Mouse (Mus musculus) heart, embryonic 16.5 days (tissue): ENCODE data around the gene Ly6g6f. TPM values are rescaled to one million over a fixed set of nuclear protein-coding genes. Genes with fewer than 3 reads are reported as not detected.

ENCODE experiments used
- ATAC-seq: fragments of 200-750 bp; cut with Nextera tagmentation; replicated peaks from 2 replicates; pipeline ENCODE4 v1.8.0; 2017; ENCODE audit warnings: moderate number of reproducible peaks; ENCODE audit not compliant: insufficient read depth, low FRiP score; ENCODE audit errors: extremely low read depth
- H3K27ac ChIP-seq: fragments of 300-500 bp; sonication (generic); 2 replicates; pipeline ENCODE4 v1.5.1; 2014; ENCODE audit warnings: mild to moderate bottlenecking, low read length, control low read depth, moderate library complexity
- H3K27me3 ChIP-seq: fragments of 300-500 bp; sonication (generic); 2 replicates; pipeline ENCODE4 v1.6.1; 2014; ENCODE audit warnings: low read length, mixed read lengths; ENCODE audit not compliant: control insufficient read depth, insufficient read depth
- H3K36me3 ChIP-seq: fragments of 300-500 bp; sonication (generic); 2 replicates; pipeline ENCODE4 v1.6.1; 2014; ENCODE audit not compliant: control insufficient read depth, insufficient read depth
- H3K4me1 ChIP-seq: fragments of 300-500 bp; sonication (generic); 2 replicates; pipeline ENCODE4 v1.6.1; 2014; ENCODE audit warnings: low read length, mixed read lengths; ENCODE audit not compliant: control insufficient read depth, insufficient read depth
- H3K4me2 ChIP-seq: fragments of 300-500 bp; sonication (generic); 2 replicates; pipeline ENCODE4 v1.6.1; 2014; ENCODE audit warnings: low read depth, mild to moderate bottlenecking, control low read depth, low read length
- H3K4me3 ChIP-seq: fragments of 300-500 bp; sonication (generic); 2 replicates; pipeline ENCODE4 v1.5.1; 2014; ENCODE audit warnings: mild to moderate bottlenecking, control low read depth, low read length
- H3K9ac ChIP-seq: fragments of 300-500 bp; sonication (generic); 2 replicates; pipeline ENCODE4 v1.6.1; 2014; ENCODE audit warnings: low read length, control low read depth
- H3K9me3 ChIP-seq: fragments of 300-500 bp; sonication (generic); replicated peaks from 2 replicates; pipeline ENCODE4 v1.6.1; 2016; ENCODE audit warnings: low read length; ENCODE audit not compliant: control insufficient read depth
- WGBS: fragments of 180-500 bp; shearing (Covaris S2); extraction: QIAGEN DNeasy Blood & Tissue Kit; methylation state at CpG from one replicate; pipeline ENCODE4 v1.1.7; 2014; 5-methylcytosine and 5-hydroxymethylcytosine counted together
- polyA plus RNA-seq: library from polyadenylated mRNA; unstranded; fragments of >200 nt; fragmentation: Nextera tagmentation; extraction: Ambion mirVana; gene quantifications from 2 replicates; pipeline ENCODE4 v1.2.1, GENCODE M21; 2015

The Ly6g6f gene
- polyA plus RNA-seq, 1 experiment from 2014 or later = 0.29 TPM

DNA sequence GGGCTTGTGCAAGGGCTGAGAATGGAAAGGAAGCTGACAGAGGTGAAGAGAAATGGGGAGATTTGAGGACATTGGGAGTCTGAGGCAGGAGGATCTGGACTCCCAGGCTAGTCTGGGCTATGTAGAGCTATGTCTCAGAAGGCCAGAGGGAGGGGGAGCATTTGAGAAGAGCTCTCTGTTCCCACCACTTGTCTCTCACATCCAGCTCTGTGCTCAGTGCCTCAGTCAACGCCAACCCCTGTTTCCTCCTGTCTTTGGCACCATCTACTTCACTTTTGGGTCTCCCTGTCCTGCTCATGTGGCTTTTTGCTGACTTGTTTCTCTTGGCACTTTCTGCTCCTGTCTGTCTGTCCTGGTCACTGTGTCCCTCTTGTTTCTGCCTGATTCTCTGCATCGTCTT lies 8.1 kb downstream of the Ly6g6f start:
- WGBS = 40% methylated on average over 2 of the region's 2 CpGs

DNA sequence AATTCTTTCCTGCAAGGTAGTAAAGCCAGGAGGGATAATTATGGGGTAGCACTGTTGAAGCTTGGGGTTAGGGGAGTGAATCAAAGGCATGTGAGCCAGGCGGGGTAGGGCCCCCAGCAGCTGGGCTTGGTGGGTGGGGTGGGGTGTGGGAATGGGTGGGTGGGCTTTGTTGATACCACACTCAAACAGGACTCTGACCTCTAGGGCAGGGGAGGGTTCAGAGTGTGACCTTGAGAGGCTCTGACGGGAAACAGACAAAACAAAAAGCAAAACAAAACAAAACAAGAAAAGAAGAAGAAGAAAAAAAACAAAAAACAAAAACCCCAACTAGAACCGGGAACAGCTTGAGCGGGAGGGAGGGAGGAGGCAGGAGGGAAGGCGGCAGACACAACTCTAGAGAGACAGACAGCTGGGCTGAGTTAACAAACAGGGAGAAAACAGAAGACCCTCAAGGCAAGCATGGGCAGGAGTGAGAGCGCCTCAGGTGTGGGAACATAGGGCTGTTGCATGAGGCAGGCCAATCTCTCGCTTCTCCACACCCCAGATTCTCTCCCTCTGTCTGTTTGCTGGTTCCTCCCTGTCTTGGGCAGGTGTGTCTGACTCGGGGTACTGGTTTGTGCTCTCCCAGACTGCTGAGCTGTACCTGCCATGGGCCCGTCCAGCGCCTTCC lies 8.8 kb downstream of the Ly6g6f start, which contains the start of gene Ly6g6e:
Ly6g6e (plus strand) TSS at position 396 of the 670 bp plus-strand sequence.
- H3K9ac ChIP-seq = peak within 1 kb of the TSS; percentile 60
- 0 out of 2 replicates have a peak within 1 kb of the TSS, but pooled peaks have one; percentile 2 for H3K27ac ChIP-seq
- peak within 1 kb of the TSS; percentile 36 for H3K4me3 ChIP-seq
- H3K36me3 ChIP-seq = no peaks in the 10 kb centered on the region
- H3K4me2 ChIP-seq = peak within 1 kb of the TSS; percentile 60
- no peaks in the 10 kb centered on the region for H3K9me3 ChIP-seq
- no peaks in the 10 kb centered on the region for H3K27me3 ChIP-seq
- peaks cover 21% of the 10 kb centered on the region for H3K4me1 ChIP-seq
- 44% methylated on average over 10 of the region's 10 CpGs for WGBS
- no peak for ATAC-seq

More for the DNA sequence above, 8.1 kb downstream of the Ly6g6f start:
- 0 out of 2 replicates have a peak overlapping the region, but pooled peaks have one; percentile 2 for H3K27ac ChIP-seq
- peak overlapping the region; percentile 60 for H3K4me2 ChIP-seq
- no peaks in the 10 kb centered on the region for H3K9me3 ChIP-seq
- no peak for ATAC-seq
- H3K9ac ChIP-seq = peak overlapping the region; percentile 60
- no peaks in the 10 kb centered on the region for H3K36me3 ChIP-seq
- no peaks in the 10 kb centered on the region for H3K27me3 ChIP-seq
- peak overlapping the region; percentile 36 for H3K4me3 ChIP-seq
- peaks cover 21% of the 10 kb centered on the region for H3K4me1 ChIP-seq

DNA sequence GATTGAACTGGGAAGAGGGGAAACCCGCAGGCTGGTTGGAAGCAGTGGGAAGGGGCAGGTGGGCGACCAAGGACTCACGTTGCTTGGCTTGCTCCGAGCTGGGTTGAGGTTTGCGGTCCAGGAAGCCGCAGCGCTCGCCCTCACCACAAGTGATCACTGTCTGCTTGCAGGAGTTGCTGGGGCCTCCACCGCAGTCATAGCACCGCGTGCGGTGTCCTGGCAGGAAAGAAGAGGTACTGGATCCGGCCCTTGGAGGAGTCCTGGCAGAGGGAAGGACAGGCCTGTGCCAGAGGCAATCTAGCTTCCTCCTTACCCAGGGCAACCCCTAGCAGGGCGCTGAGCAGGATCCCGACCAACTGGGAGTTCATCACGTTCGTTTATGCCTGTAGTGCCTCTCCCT lies 11.3 kb downstream of the Ly6g6f start:
- no peak for ATAC-seq

DNA sequence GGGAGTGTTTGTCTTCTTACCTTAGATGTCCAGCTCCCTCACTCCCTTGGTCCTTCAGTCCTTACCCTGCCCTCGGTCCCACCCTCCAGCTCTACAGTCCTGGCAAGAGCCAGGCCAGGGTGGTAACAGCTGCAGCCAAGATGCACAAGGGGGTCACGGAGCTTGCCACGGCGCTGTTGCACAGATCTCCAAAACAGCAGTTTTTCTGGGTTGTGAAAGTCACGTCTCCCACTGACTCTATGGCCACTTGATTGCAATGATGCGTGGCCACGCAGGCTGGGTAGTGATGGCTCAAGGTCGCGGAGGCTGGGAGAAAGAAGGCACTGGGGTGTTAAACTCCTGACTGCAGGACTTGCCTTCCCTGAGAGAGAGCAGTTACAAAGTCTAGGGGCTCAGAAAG lies 14.0 kb downstream of the Ly6g6f start:
- no peaks in the 10 kb centered on the region for H3K36me3 ChIP-seq
- WGBS = 75% methylated on average over 9 of the region's 9 CpGs
- ATAC-seq = no peak
- peaks cover 5% of the 10 kb centered on the region; the same call in 1 of the 2 replicates for H3K4me1 ChIP-seq
- no peak overlapping the region for H3K4me3 ChIP-seq
- no peak overlapping the region for H3K4me2 ChIP-seq
- H3K9ac ChIP-seq = no peak overlapping the region
- H3K27me3 ChIP-seq = peaks cover 9% of the 10 kb centered on the region
- no peak overlapping the region for H3K27ac ChIP-seq
- H3K9me3 ChIP-seq = no peaks in the 10 kb centered on the region

More for the DNA sequence above, 11.3 kb downstream of the Ly6g6f start:
- 48% methylated on average over 17 of the region's 17 CpGs for whole genome bisulfite sequencing
- H3K4me3 ChIP-seq = no peak overlapping the region
- H3K27ac ChIP-seq = no peak overlapping the region
- H3K4me1 ChIP-seq = peaks cover 14% of the 10 kb centered on the region
- H3K27me3 ChIP-seq = no peaks in the 10 kb centered on the region
- no peaks in the 10 kb centered on the region for H3K36me3 ChIP-seq
- no peak overlapping the region for H3K4me2 ChIP-seq
- H3K9me3 ChIP-seq = no peaks in the 10 kb centered on the region
- no peak overlapping the region for H3K9ac ChIP-seq

DNA sequence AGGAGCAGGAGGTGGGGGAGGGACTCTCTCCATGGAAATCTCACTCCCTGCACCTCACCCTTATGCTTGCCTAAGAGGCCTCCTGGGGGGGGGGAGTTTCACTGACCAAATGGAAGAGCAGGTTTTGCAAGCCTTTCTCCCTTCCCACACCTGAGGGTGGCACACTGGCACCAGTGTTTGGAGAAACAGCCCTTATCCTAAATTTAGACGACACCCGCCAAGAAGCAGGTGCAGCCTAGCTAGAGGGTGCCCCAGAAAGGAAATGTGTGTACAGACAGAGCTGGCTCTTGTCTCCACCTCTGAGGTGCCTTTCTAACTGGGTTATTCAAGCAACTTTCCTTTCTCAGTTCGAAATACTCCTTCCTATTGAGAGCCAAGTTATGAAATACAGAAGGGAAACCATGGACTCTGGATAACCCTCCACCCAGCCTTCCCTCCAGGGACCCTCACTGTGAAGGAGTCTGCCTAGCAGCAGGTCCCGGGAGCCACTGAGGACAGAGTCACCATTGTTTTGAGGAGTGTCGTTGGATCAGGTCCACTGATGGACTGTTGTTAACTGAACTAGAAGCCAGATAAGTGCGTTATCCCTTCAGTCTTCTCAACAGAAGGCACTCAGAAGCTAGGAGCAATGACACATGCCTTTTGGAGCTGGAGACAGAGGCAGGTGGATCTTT lies 14.7 kb downstream of the Ly6g6f start:
- WGBS = 36% methylated on average over 6 of the region's 6 CpGs
- Histone ChIP-seq H3K4me2 (no peak overlapping the region), H3K36me3 (no peaks in the 10 kb centered on the region), H3K27ac (no peak overlapping the region), H3K9ac (no peak overlapping the region), H3K4me3 (no peak overlapping the region), H3K9me3 (no peaks in the 10 kb centered on the region), H3K4me1 (peaks cover 5% of the 10 kb centered on the region), H3K27me3 (peaks cover 16% of the 10 kb centered on the region)
- ATAC-seq = no peak

DNA sequence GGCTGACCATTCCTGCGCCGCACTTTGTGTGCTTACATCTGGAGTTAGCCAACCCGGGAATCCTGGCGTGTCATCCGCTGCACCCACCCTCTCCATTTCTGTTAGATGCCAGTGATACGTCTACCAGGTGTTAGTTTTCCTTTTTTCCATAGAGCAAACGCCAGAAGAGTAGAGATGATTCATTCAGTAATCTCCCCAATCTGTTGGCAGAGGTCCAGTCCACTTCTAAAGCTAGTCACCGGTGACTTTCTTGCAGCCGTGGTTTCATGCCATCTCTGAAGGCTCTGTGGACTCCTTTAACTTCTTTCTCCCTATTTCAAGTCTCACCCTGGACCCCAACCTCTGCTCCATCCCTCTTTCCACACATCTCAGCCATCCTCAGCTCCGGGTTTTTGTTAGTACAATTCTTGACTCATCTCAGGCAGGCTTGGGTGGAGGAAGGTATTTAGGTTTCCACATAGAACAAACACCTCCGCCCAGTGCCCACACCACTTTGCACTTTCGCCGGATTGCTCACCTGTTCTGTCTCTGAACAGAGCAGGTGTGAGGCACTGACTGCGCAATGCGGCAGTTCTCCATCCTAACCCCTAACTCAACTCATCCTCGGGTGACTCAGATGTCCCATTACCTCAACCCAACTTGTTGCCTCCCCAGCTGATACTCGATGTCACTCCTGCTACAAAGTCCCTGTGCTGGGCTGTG lies 17.0 kb downstream of the Ly6g6f start:
- Histone ChIP-seq H3K9me3 (no peaks in the 10 kb centered on the region), H3K4me2 (no peak overlapping the region), H3K4me1 (peaks cover 13% of the 10 kb centered on the region), H3K27ac (no peak overlapping the region), H3K27me3 (peaks cover 28% of the 10 kb centered on the region), H3K36me3 (no peaks in the 10 kb centered on the region), H3K9ac (no peak overlapping the region), H3K4me3 (no peak overlapping the region)
- ATAC-seq = no peak
- 66% methylated on average over 17 of the region's 17 CpGs for WGBS

DNA sequence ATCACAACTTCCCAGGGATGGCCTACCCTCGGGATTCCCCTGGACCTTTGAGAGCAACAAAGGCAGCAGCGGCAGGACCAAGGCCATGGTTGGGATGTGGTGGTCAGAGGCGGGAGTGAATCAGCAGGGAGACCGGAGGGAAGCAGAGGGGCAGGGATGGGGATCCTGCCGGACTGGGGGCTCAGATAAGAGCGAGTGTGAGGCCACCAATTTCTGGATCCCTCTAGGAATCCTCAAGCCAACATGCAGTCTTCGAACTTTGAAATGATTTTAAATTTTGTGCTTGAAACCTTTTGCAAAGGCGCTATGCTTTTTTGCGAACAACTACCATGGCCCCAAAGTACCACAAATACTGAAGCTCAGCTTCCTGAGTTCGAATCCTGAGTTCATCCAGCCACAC lies 19.3 kb downstream of the Ly6g6f start, which contains the start of gene Mpig6b:
Mpig6b (minus strand) TSS at position 101 of the 400 bp plus-strand sequence.
- Histone ChIP-seq H3K27me3 (peaks cover 28% of the 10 kb centered on the region), H3K4me2 (peak within 1 kb of the TSS; percentile 74), H3K9ac (peak within 1 kb of the TSS; percentile 50; the same call in 1 of the 2 replicates), H3K9me3 (no peaks in the 10 kb centered on the region), H3K36me3 (peaks cover 5% of the 10 kb centered on the region; the same call in 1 of the 2 replicates), H3K4me3 (peak within 1 kb of the TSS; percentile 47), H3K27ac (no peak within 1 kb of the TSS), H3K4me1 (peaks cover 13% of the 10 kb centered on the region)
- 42% methylated on average over 10 of the region's 10 CpGs for WGBS
- ATAC-seq = no peak

DNA sequence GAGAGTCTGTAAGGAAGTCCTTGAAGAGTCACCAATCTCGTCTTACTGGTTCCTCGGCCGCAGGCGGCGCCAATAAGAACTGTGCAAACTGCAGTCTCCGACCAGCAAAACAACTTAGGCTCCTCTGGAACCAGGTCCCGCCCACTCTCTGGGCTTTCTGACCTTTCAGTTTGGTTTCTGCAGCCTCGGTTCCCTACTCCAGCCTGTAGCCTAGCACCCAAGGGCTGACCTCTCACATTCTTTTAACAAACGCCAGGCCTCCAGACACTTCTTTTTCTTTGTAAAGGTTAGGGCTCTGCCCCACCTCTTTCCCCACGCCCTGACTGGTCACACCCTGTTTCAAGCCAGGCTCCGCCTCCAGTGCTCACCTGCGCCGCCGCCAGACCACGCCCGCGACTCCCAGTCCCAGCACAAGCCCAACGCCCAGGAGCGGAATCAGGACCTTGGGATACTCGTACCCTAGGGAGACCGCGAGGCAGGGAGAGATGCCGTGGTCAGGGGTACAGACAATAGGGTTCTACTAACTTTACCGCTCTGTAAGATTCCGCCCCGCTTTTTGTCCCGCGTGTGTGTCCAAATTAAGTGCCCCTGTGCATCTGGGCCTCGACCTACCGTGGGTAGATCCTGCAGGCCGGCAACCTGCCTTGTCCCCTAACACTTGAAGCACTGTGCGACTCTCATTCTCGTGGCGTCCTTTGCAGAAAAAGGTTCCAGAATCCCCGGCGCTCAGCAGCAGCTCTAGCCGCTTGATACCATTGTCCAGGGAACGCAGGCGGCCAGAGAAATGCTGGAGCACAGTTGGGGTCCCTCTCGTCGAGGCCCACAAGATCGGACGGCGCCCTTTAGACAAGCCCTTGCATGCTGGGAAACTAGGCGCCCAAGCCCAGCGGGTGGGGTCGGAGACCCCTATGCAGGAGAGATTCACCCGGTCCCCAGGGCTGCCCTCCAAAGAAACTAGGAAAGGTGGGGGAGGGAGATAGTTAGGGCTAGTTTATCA lies 20.2 kb downstream of the Ly6g6f start, which contains the start of gene Ly6g6c:
Ly6g6c (plus strand) TSS at position 438 of the 997 bp plus-strand sequence.
- Histone ChIP-seq H3K4me2 (peak within 1 kb of the TSS; percentile 74), H3K27me3 (peaks cover 28% of the 10 kb centered on the region), H3K27ac (no peak within 1 kb of the TSS), H3K9me3 (no peaks in the 10 kb centered on the region), H3K4me3 (peak within 1 kb of the TSS; percentile 47), H3K4me1 (peaks cover 15% of the 10 kb centered on the region), H3K9ac (peak within 1 kb of the TSS; percentile 50; the same call in 1 of the 2 replicates), H3K36me3 (peaks cover 11% of the 10 kb centered on the region; the same call in 1 of the 2 replicates)
- ATAC-seq = peak; percentile 35; the same call in 1 of the 2 replicates
- 3% methylated on average over 48 of the region's 48 CpGs for WGBS
